Mouse (Mus musculus) heart, embryonic 13.5 days (tissue): ENCODE data around the gene Amot. TPM values are rescaled to one million over a fixed set of nuclear protein-coding genes. Genes with fewer than 3 reads are reported as not detected.

Source experiments
- ATAC-seq: fragments of 200-750 bp; cut with Nextera tagmentation; 2 replicates; pipeline ENCODE4 v1.8.0; 2017; ENCODE audit warnings: moderate TSS enrichment; ENCODE audit not compliant: insufficient number of reproducible peaks, low FRiP score, low TSS enrichment; ENCODE audit errors: extremely low read depth
- H3K27ac ChIP-seq: fragments of 300-500 bp; sonication (generic); replicated peaks from 2 replicates; pipeline ENCODE4 v1.5.1; 2015; ENCODE audit warnings: moderate library complexity, mild to moderate bottlenecking, inconsistent platforms
- H3K27me3 ChIP-seq: fragments of 300-500 bp; sonication (generic); replicated peaks from 2 replicates; pipeline ENCODE4 v1.6.1; 2015; ENCODE audit warnings: mild to moderate bottlenecking, inconsistent platforms
- H3K36me3 ChIP-seq: fragments of 300-500 bp; sonication (generic); 2 replicates; pipeline ENCODE4 v1.6.1; 2015; ENCODE audit warnings: mild to moderate bottlenecking, inconsistent platforms
- H3K4me1 ChIP-seq: fragments of 300-500 bp; sonication (generic); 2 replicates; pipeline ENCODE4 v1.6.1; 2015; ENCODE audit warnings: inconsistent platforms
- H3K4me2 ChIP-seq: fragments of 300-500 bp; sonication (generic); 2 replicates; pipeline ENCODE4 v1.6.1; 2015; ENCODE audit warnings: inconsistent platforms, mild to moderate bottlenecking, moderate library complexity
- H3K4me3 ChIP-seq: fragments of 300-500 bp; sonication (generic); 2 replicates; pipeline ENCODE4 v1.5.1; 2015; ENCODE audit warnings: moderate library complexity, mild to moderate bottlenecking, inconsistent platforms
- H3K9ac ChIP-seq: fragments of 300-500 bp; sonication (generic); 2 replicates; pipeline ENCODE4 v1.6.1; 2015; ENCODE audit warnings: inconsistent platforms, mild to moderate bottlenecking, moderate library complexity
- H3K9me3 ChIP-seq: fragments of 300-500 bp; sonication (generic); 2 replicates; pipeline ENCODE4 v1.6.1; 2016; ENCODE audit warnings: inconsistent platforms
- WGBS: fragments of 180-500 bp; shearing (Covaris S2); methylation state at CpG from one replicate; pipeline ENCODE4 v1.1.7; 2015; ENCODE audit warnings: mixed read lengths; 5-methylcytosine and 5-hydroxymethylcytosine counted together
- polyA plus RNA-seq: library from polyadenylated mRNA; unstranded; fragments of >200 nt; fragmentation: Nextera tagmentation; extraction: Ambion mirVana; gene quantifications from 2 replicates; pipeline ENCODE4 v1.2.1, GENCODE M21; 2015

Gene Amot
- polyA plus RNA-seq, 1 experiment from 2014 or later, result 9.4 TPM

GRCm38 (mm10) chrX:145501666-145502355 is 3.2 kb downstream of the Amot start:
- ATAC-seq, result no peak

GRCm38 (mm10) chrX:145499101-145499500 is 5.9 kb downstream of the Amot start:
- Histone ChIP-seq H3K4me2 (no peak overlapping the region), H3K9ac (no peak overlapping the region), H3K27me3 (no peaks in the 10 kb centered on the region), H3K9me3 (no peaks in the 10 kb centered on the region), H3K4me3 (no peak overlapping the region), H3K27ac (no peak overlapping the region), H3K4me1 (peaks cover 13% of the 10 kb centered on the region; the same call in 1 of the 2 replicates), H3K36me3 (no peaks in the 10 kb centered on the region)
- 59% methylated on average over 2 of the region's 2 CpGs for WGBS
- ATAC-seq, result no peak

More at GRCm38 (mm10) chrX:145501666-145502355, 3.2 kb downstream of the Amot start:
- H3K4me3 ChIP-seq, result no peak overlapping the region
- 61% methylated on average over 8 of the region's 8 CpGs for WGBS
- H3K9me3 ChIP-seq, result no peaks in the 10 kb centered on the region
- H3K27me3 ChIP-seq, result no peaks in the 10 kb centered on the region
- H3K9ac ChIP-seq, result no peak overlapping the region
- H3K4me1 ChIP-seq, result peaks cover 13% of the 10 kb centered on the region; the same call in 1 of the 2 replicates
- H3K4me2 ChIP-seq, result peak overlapping the region; percentile 13; the same call in 1 of the 2 replicates
- H3K36me3 ChIP-seq, result no peaks in the 10 kb centered on the region
- H3K27ac ChIP-seq, result no peak overlapping the region

GRCm38 (mm10) chrX:145498691-145499090 is 6.3 kb downstream of the Amot start:
- no peak overlapping the region for H3K4me3 ChIP-seq
- peaks cover 13% of the 10 kb centered on the region; the same call in 1 of the 2 replicates for H3K4me1 ChIP-seq
- H3K9me3 ChIP-seq, result no peaks in the 10 kb centered on the region
- WGBS, result 49% methylated on average over 4 of the region's 4 CpGs
- no peak for ATAC-seq
- no peak overlapping the region for H3K9ac ChIP-seq
- H3K27me3 ChIP-seq, result no peaks in the 10 kb centered on the region
- H3K27ac ChIP-seq, result no peak overlapping the region
- no peak overlapping the region for H3K4me2 ChIP-seq
- no peaks in the 10 kb centered on the region for H3K36me3 ChIP-seq

GRCm38 (mm10) chrX:145497486-145497885 is 7.5 kb downstream of the Amot start:
- Histone ChIP-seq H3K4me1 (peaks cover 13% of the 10 kb centered on the region; the same call in 1 of the 2 replicates), H3K4me3 (no peak overlapping the region), H3K9me3 (no peaks in the 10 kb centered on the region), H3K9ac (no peak overlapping the region), H3K27ac (no peak overlapping the region), H3K36me3 (no peaks in the 10 kb centered on the region), H3K27me3 (no peaks in the 10 kb centered on the region), H3K4me2 (no peak overlapping the region)
- ATAC-seq, result no peak
- 61% methylated on average over 6 of the region's 6 CpGs for WGBS

- no peak overlapping the region for H3K4me2 ChIP-seq
- 94% methylated on average over 4 of the region's 4 CpGs for WGBS
- H3K9me3 ChIP-seq, result no peaks in the 10 kb centered on the region
- H3K36me3 ChIP-seq, result no peaks in the 10 kb centered on the region
- no peak overlapping the region for H3K27ac ChIP-seq
- H3K27me3 ChIP-seq, result no peaks in the 10 kb centered on the region
- no peak overlapping the region for H3K4me3 ChIP-seq
- no peak for ATAC-seq
- H3K4me1 ChIP-seq, result peaks cover 13% of the 10 kb centered on the region; the same call in 1 of the 2 replicates
- no peak overlapping the region for H3K9ac ChIP-seq
These were observed 9.6 kb downstream of the Amot start for GRCm38 (mm10) chrX:145495381-145495780.

GRCm38 (mm10) chrX:145490821-145491220 is 14.2 kb downstream of the Amot start:
- peaks cover 7% of the 10 kb centered on the region; the same call in 1 of the 2 replicates for H3K36me3 ChIP-seq
- H3K9me3 ChIP-seq, result no peaks in the 10 kb centered on the region
- no peak for ATAC-seq
- H3K4me3 ChIP-seq, result no peak overlapping the region
- H3K4me2 ChIP-seq, result no peak overlapping the region
- H3K4me1 ChIP-seq, result no peaks in the 10 kb centered on the region
- H3K27me3 ChIP-seq, result no peaks in the 10 kb centered on the region
- H3K27ac ChIP-seq, result no peak overlapping the region
- WGBS, result 51% methylated on average over 1 of the region's 1 CpGs
- no peak overlapping the region for H3K9ac ChIP-seq

GRCm38 (mm10) chrX:145490417-145490816 is 14.6 kb downstream of the Amot start:
- Histone ChIP-seq H3K4me2 (no peak overlapping the region), H3K36me3 (peaks cover 7% of the 10 kb centered on the region; the same call in 1 of the 2 replicates), H3K9me3 (no peaks in the 10 kb centered on the region), H3K27ac (no peak overlapping the region), H3K4me3 (no peak overlapping the region), H3K4me1 (no peaks in the 10 kb centered on the region), H3K27me3 (no peaks in the 10 kb centered on the region), H3K9ac (no peak overlapping the region)
- WGBS, result 72% methylated on average over 3 of the region's 3 CpGs
- no peak for ATAC-seq

GRCm38 (mm10) chrX:145489950-145490349 is 15.0 kb downstream of the Amot start:
- Histone ChIP-seq H3K36me3 (peaks cover 7% of the 10 kb centered on the region; the same call in 1 of the 2 replicates), H3K9me3 (no peaks in the 10 kb centered on the region), H3K4me2 (peak overlapping the region; percentile 11; the same call in 1 of the 2 replicates), H3K27ac (no peak overlapping the region), H3K4me1 (peaks cover 2% of the 10 kb centered on the region; the same call in 1 of the 2 replicates), H3K9ac (no peak overlapping the region), H3K4me3 (no peak overlapping the region), H3K27me3 (no peaks in the 10 kb centered on the region)
- 63% methylated on average over 5 of the region's 5 CpGs for WGBS
- ATAC-seq, result no peak

- no peak overlapping the region for H3K4me3 ChIP-seq
- peaks cover 7% of the 10 kb centered on the region; the same call in 1 of the 2 replicates for H3K36me3 ChIP-seq
- no peaks in the 10 kb centered on the region for H3K9me3 ChIP-seq
- peaks cover 9% of the 10 kb centered on the region for H3K4me1 ChIP-seq
- H3K27me3 ChIP-seq, result no peaks in the 10 kb centered on the region
- WGBS, result 50% methylated on average over 4 of the region's 4 CpGs
- H3K4me2 ChIP-seq, result no peak overlapping the region
- H3K27ac ChIP-seq, result no peak overlapping the region
- no peak for ATAC-seq
- H3K9ac ChIP-seq, result no peak overlapping the region
These were observed 19.5 kb downstream of the Amot start for GRCm38 (mm10) chrX:145485495-145485894.

GRCm38 (mm10) chrX:145483486-145484055 is 21.4 kb downstream of the Amot start:
- no peak overlapping the region for H3K27ac ChIP-seq
- peaks cover 9% of the 10 kb centered on the region for H3K4me1 ChIP-seq
- no peak overlapping the region for H3K9ac ChIP-seq
- H3K36me3 ChIP-seq, result peaks cover 7% of the 10 kb centered on the region; the same call in 1 of the 2 replicates
- no peak overlapping the region for H3K4me2 ChIP-seq
- WGBS, result 70% methylated on average over 7 of the region's 7 CpGs
- no peaks in the 10 kb centered on the region for H3K9me3 ChIP-seq
- H3K4me3 ChIP-seq, result no peak overlapping the region
- no peaks in the 10 kb centered on the region for H3K27me3 ChIP-seq
- no peak for ATAC-seq

- Histone ChIP-seq H3K27me3 (no peaks in the 10 kb centered on the region), H3K4me3 (no peak overlapping the region), H3K9ac (no peak overlapping the region), H3K36me3 (peaks cover 7% of the 10 kb centered on the region; the same call in 1 of the 2 replicates), H3K4me2 (peak overlapping the region; percentile 16; the same call in 1 of the 2 replicates), H3K27ac (0 out of 2 replicates have a peak overlapping the region, but pooled peaks have one; percentile 12), H3K4me1 (peaks cover 9% of the 10 kb centered on the region), H3K9me3 (no peaks in the 10 kb centered on the region)
- ATAC-seq, result no peak
- WGBS, result 36% methylated on average over 5 of the region's 5 CpGs
These were observed 22.6 kb downstream of the Amot start for GRCm38 (mm10) chrX:145482383-145482782.
